Mouse (Mus musculus): ENCODE data around the gene Emx1. TPM values are rescaled to one million over a fixed set of nuclear protein-coding genes. Genes with fewer than 3 reads are reported as not detected.
A peak's percentile ranks its signal among the peaks of the same experiment; 100 is the strongest.

Emx1 gene
- total and polyA plus RNA-seq, 2 experiments from 2014 or later = 0.11 to 0.52 TPM

- Histone ChIP-seq H3K4me1 (ENCODE audit: insufficient read depth, low read length) (no peaks in the 10 kb centered on the region), H3K27ac (no peak overlapping the region), H3K4me3 (ENCODE audit: low read length) (no peak overlapping the region), H3K4me2 (ENCODE audit: low read depth, low read length) (no peak overlapping the region), H3K9ac (replicated peaks; ENCODE audit: low read length) (no peak overlapping the region), H3K27me3 (ENCODE audit: insufficient read depth, low read length) (no peaks in the 10 kb centered on the region), H3K36me3 (ENCODE audit: insufficient read depth, low read length) (no peaks in the 10 kb centered on the region), H3K9me3 (ENCODE audit: low read length) (no peaks in the 10 kb centered on the region)
- ATAC-seq (no peak), DNase-seq (ENCODE audit: low spot score) (peak; percentile 39)
- peak; percentile 56 for TF ChIP-seq CTCF (IDR thresholded peaks at IDR 0.05; ENCODE audit: low read depth)
- 43% methylated on average over 5 of the region's 5 CpGs for WGBS
Observed at GRCm38 (mm10) chr6:85237001-85237400, 49.8 kb downstream of the Emx1 start.

DNA sequence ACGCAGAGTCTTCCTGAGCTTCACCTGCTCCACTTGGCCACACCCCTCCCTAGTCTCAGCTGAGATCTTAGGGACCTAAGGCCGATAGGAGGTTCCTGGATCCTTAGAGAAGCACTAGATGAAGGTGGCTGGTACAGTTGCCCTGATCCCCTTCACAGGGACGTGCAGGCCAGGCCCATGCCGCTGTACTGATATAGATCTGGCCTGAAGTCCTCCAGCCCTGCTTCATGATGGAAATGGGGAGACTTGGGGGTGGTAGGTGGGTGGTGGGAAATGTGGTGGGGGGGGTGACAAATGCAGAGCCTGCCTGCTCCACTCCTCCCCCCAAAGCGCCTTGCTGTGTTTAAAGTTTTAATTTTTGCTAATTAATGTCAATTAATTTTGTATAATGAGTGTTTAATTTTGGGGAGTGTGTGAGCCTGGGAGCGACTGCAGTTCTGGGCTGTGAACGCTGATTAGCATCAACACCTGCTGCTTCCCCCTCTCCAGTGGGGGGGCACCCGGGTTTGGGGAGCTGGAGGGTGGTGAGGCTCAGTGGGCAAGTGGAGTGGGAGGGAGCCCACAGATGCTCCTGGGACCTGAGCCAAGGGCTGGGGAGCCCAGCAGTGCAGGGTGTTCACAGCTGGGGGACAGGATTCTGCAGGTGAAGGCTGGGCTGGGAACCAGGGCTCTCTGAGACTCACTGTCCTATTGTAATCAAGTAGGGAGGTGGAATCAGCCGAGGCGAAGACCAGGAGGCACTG is 50.5 kb downstream of the Emx1 start:
- 61% methylated on average over 10 of the region's 10 CpGs for WGBS
- H3K9me3 ChIP-seq (ENCODE audit: low read length) = no peaks in the 10 kb centered on the region
- H3K27me3 ChIP-seq (ENCODE audit: insufficient read depth, low read length) = no peaks in the 10 kb centered on the region
- no peak for TF ChIP-seq CTCF (IDR thresholded peaks at IDR 0.05; ENCODE audit: low read depth)
- no peak overlapping the region for H3K9ac ChIP-seq (replicated peaks; ENCODE audit: low read length)
- no peak for ATAC-seq
- H3K4me1 ChIP-seq (ENCODE audit: insufficient read depth, low read length) = no peaks in the 10 kb centered on the region
- H3K4me2 ChIP-seq (ENCODE audit: low read depth, low read length) = no peak overlapping the region
- H3K27ac ChIP-seq = no peak overlapping the region
- H3K36me3 ChIP-seq (ENCODE audit: insufficient read depth, low read length) = no peaks in the 10 kb centered on the region
- DNase-seq (ENCODE audit: low spot score) = no peak
- no peak overlapping the region for H3K4me3 ChIP-seq (ENCODE audit: low read length)

- ATAC-seq (peak; percentile 71), DNase-seq (ENCODE audit: low spot score) (peak; percentile 70)
- Histone ChIP-seq H3K27me3 (ENCODE audit: insufficient read depth, low read length) (no peaks in the 10 kb centered on the region), H3K4me1 (ENCODE audit: insufficient read depth, low read length) (no peaks in the 10 kb centered on the region), H3K27ac (no peak overlapping the region), H3K36me3 (ENCODE audit: insufficient read depth, low read length) (no peaks in the 10 kb centered on the region), H3K9ac (replicated peaks; ENCODE audit: low read length) (no peak overlapping the region), H3K4me3 (ENCODE audit: low read length) (no peak overlapping the region), H3K9me3 (ENCODE audit: low read length) (no peaks in the 10 kb centered on the region), H3K4me2 (ENCODE audit: low read depth, low read length) (no peak overlapping the region)
- 16% methylated on average over 4 of the region's 4 CpGs for WGBS
- TF ChIP-seq CTCF (IDR thresholded peaks at IDR 0.05; ENCODE audit: low read depth) = peak; percentile 91
Observed at GRCm38 (mm10) chr6:85239044-85239489, 51.8 kb downstream of the Emx1 start.

DNA sequence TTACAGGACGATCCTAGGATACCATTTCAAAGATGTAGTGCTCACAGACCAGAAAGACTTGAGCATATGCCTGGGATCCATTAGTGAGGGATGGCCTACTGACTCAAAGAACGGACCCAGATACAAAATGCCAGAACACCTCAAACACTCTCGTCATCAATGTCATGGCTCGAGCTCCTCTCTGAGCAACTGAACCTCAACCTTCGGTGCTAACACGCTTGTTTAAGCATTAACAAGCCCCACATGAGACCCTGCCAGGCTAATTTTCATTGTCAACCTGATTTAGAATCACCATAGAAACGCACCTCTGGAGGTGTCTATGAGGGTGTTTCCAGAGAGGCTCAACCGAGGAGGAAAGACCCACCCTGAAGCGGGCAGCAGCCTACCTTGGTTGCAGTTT is 62.6 kb downstream of the Emx1 start:
- ATAC-seq (no peak), DNase-seq (ENCODE audit: low spot score) (no peak)
- H3K4me3 ChIP-seq (ENCODE audit: low read length) = no peak overlapping the region
- H3K9ac ChIP-seq (replicated peaks; ENCODE audit: low read length) = no peak overlapping the region
- no peak for TF ChIP-seq CTCF (IDR thresholded peaks at IDR 0.05; ENCODE audit: low read depth)
- peaks cover 5% of the 10 kb centered on the region for H3K4me1 ChIP-seq (ENCODE audit: insufficient read depth, low read length)
- no peak overlapping the region for H3K4me2 ChIP-seq (ENCODE audit: low read depth, low read length)
- no peaks in the 10 kb centered on the region for H3K36me3 ChIP-seq (ENCODE audit: insufficient read depth, low read length)
- no peak overlapping the region for H3K27ac ChIP-seq
- no peaks in the 10 kb centered on the region for H3K27me3 ChIP-seq (ENCODE audit: insufficient read depth, low read length)
- 64% methylated on average over 9 of the region's 9 CpGs for WGBS
- no peaks in the 10 kb centered on the region for H3K9me3 ChIP-seq (ENCODE audit: low read length)

DNA sequence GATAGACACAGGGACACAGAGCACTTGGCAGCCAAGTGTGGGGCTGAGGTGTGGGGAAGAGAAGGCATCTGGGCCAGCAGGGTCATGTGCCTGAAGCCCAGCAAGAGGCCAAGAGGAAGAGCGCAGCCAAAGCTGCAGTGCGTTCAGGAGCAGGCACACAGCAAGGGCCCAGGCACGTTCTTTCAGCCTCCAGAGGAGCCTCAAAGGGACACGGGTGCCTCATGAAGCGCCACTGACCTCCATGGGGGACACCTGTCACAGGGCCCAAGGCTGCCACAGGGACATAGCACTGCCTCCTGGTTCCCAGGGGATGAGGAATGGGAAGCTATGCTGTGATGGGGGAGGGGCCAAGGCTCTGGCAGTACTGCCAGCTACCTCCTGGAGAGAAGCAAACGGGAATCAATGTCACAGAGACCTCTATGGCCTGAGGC is 63.6 kb downstream of the Emx1 start:
- Histone ChIP-seq H3K27ac (no peak overlapping the region), H3K4me2 (ENCODE audit: low read depth, low read length) (no peak overlapping the region), H3K4me3 (ENCODE audit: low read length) (no peak overlapping the region), H3K9me3 (ENCODE audit: low read length) (no peaks in the 10 kb centered on the region), H3K4me1 (ENCODE audit: insufficient read depth, low read length) (peaks cover 5% of the 10 kb centered on the region), H3K36me3 (ENCODE audit: insufficient read depth, low read length) (no peaks in the 10 kb centered on the region), H3K27me3 (ENCODE audit: insufficient read depth, low read length) (no peaks in the 10 kb centered on the region), H3K9ac (replicated peaks; ENCODE audit: low read length) (no peak overlapping the region)
- ATAC-seq (no peak), DNase-seq (ENCODE audit: low spot score) (no peak)
- no peak for TF ChIP-seq CTCF (IDR thresholded peaks at IDR 0.05; ENCODE audit: low read depth)
- 40% methylated on average over 6 of the region's 6 CpGs for WGBS

DNA sequence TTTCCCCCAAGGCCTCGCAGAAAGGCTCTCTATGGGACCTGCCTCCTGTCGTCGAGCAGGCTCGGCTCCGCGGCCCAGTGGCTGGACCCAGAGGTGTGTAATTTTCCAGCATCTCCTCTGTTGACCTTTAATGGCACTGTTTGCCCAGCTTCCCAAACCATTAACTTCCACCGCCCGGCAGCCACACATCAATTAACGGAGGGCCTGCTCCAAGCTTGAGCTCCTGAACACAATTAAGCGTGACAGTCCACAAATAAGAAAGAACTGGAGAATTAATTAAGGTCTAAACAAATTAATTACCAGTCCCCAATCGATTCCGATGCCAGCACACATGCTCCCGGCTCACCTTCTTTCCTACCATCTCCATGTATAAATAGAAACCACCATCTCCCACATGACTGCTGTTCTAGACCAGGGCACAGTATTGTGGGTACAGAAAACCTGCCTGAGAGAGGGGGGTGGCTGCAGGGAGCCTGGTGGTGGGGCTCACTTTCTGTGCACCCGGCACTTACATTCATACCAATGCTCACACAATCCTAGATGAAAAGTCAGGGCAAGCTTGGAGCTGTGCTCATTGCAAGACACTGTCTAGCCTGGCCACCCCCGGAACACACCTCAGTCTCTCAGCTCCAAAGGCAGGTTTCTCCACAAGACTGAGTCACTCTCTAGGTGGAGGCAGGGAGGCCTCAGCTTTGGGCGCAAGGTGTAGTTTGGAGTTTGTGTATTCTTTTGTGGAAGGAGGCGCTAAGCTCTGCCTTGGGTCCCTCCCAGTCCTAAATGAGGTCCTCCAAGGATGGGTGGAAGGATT is 65.2 kb downstream of the Emx1 start:
- Histone ChIP-seq H3K9me3 (ENCODE audit: low read length) (no peaks in the 10 kb centered on the region), H3K9ac (replicated peaks; ENCODE audit: low read length) (no peak overlapping the region), H3K36me3 (ENCODE audit: insufficient read depth, low read length) (no peaks in the 10 kb centered on the region), H3K4me1 (ENCODE audit: insufficient read depth, low read length) (peaks cover 5% of the 10 kb centered on the region), H3K4me2 (ENCODE audit: low read depth, low read length) (no peak overlapping the region), H3K4me3 (ENCODE audit: low read length) (no peak overlapping the region), H3K27me3 (ENCODE audit: insufficient read depth, low read length) (no peaks in the 10 kb centered on the region), H3K27ac (no peak overlapping the region)
- TF ChIP-seq CTCF (IDR thresholded peaks at IDR 0.05; ENCODE audit: low read depth) = no peak
- WGBS = 71% methylated on average over 17 of the region's 17 CpGs
- DNase-seq (ENCODE audit: low spot score) = no peak
- no peak for ATAC-seq
